In genomic region chr7:92806512-92807188, GRCm38 (mm10) we compare ENCODE assay signal across 10 mouse cellular contexts.
DNase-seq lines count a peak whose midpoint lies in the region; ATAC-seq and TF ChIP-seq lines count a peak whose summit lies in the region.
"Had no signal": no experiment of that assay in that cellular context is flagged by ENCODE, and none has a peak within 500 bp of the region (broad histone marks: within the 10 kb centered on the region; RNA-seq: fewer than 3 reads in every experiment).

No protein-coding gene starts in this region.

- no peaks in the 10 kb centered on the region for H3K36me3 ChIP-seq in forebrain, embryonic 16.5 days (ENCODE audit: control insufficient read depth, insufficient read depth)
- no peaks in the 10 kb centered on the region for H3K36me3 ChIP-seq in stomach, postnatal 0 days (ENCODE audit: control insufficient read depth, insufficient read depth, low read length)

- peak; percentile 37 to 47 for DNase-seq in layer of hippocampus, postnatal 10 days (ENCODE audit: low spot score in 2 of 2)
- DNase-seq in layer of hippocampus, adult 9-10 months (ENCODE audit: low spot score), result no peak
- DNase-seq in cerebellum, adult 9-11 months, result peak; percentile 56
- peak; percentile 24 for DNase-seq in retina, embryonic 14.5 days (ENCODE audit: low spot score)
- DNase-seq in urinary bladder, adult 18-20 months (ENCODE audit: low spot score in 2 of 2), result no peak
- DNase-seq in lung, postnatal 14 days, result no peak
- no peak for DNase-seq in stomach, postnatal 0 days (ENCODE audit: low spot score)
- DNase-seq: lung, adult 18-20 months had no signal

- H3K4me2 ChIP-seq in forebrain, embryonic 16.5 days (ENCODE audit: low read length), result no peak overlapping the region
- no peak overlapping the region for H3K4me2 ChIP-seq in stomach, postnatal 0 days (replicated peaks; ENCODE audit: low read depth)
- H3K4me2 ChIP-seq: embryonic facial prominence, embryonic 13.5 days had no signal

- WGBS in forebrain, embryonic 16.5 days, result 33% methylated on average over 15 of the region's 15 CpGs
- WGBS in stomach, postnatal 0 days, result 40% methylated on average over 15 of the region's 15 CpGs

- no peak overlapping the region for H3K27ac ChIP-seq in forebrain, embryonic 16.5 days (ENCODE audit: low read length)
- H3K27ac ChIP-seq in stomach, postnatal 0 days (replicated peaks), result no peak overlapping the region
- H3K27ac ChIP-seq: embryonic facial prominence, embryonic 13.5 days had no signal

- no peak overlapping the region for H3K9ac ChIP-seq in forebrain, embryonic 16.5 days (replicated peaks; ENCODE audit: low read depth, low read length)
- no peak overlapping the region for H3K9ac ChIP-seq in stomach, postnatal 0 days (ENCODE audit: low read length)
- H3K9ac ChIP-seq: embryonic facial prominence, embryonic 13.5 days had no signal

- no peak overlapping the region for H3K4me3 ChIP-seq in forebrain, embryonic 16.5 days (replicated peaks; ENCODE audit: low read length)
- H3K4me3 ChIP-seq in stomach, postnatal 0 days (ENCODE audit: low read depth, low read length), result no peak overlapping the region
- H3K4me3 ChIP-seq: embryonic facial prominence, embryonic 13.5 days had no signal

- peak; percentile 28; the same call in 1 of the 2 replicates for ATAC-seq in forebrain, embryonic 16.5 days
- ATAC-seq in stomach, postnatal 0 days (ENCODE audit: low FRiP score, low TSS enrichment), result no peak

- no peak for TF ChIP-seq CTCF in stomach, postnatal 0 days (IDR thresholded peaks at IDR 0.05; ENCODE audit: low read depth)

- H3K9me3 ChIP-seq in forebrain, embryonic 16.5 days (ENCODE audit: control insufficient read depth, low read length), result no peaks in the 10 kb centered on the region
- H3K9me3 ChIP-seq in stomach, postnatal 0 days (ENCODE audit: control insufficient read depth, low read length), result no peaks in the 10 kb centered on the region
- H3K9me3 ChIP-seq: embryonic facial prominence, embryonic 13.5 days had no signal

- H3K4me1 ChIP-seq in forebrain, embryonic 16.5 days (replicated peaks; ENCODE audit: control insufficient read depth, insufficient read depth, low read length), result peaks cover 8% of the 10 kb centered on the region; the same call in 1 of the 2 replicates
- no peaks in the 10 kb centered on the region; the same call in 1 of the 2 replicates for H3K4me1 ChIP-seq in stomach, postnatal 0 days (replicated peaks; ENCODE audit: control insufficient read depth, insufficient read depth)

- H3K27me3 ChIP-seq in forebrain, embryonic 16.5 days (replicated peaks; ENCODE audit: control insufficient read depth, insufficient read depth, low read length), result no peaks in the 10 kb centered on the region
- no peaks in the 10 kb centered on the region for H3K27me3 ChIP-seq in stomach, postnatal 0 days (ENCODE audit: control insufficient read depth, insufficient read depth, low read length)
- H3K27me3 ChIP-seq: embryonic facial prominence, embryonic 13.5 days had no signal

- no peak for TF ChIP-seq EP300 in stomach, postnatal 0 days (optimal IDR thresholded peaks at IDR 0.05)

Comparison
In these comparisons a context has a peak if more than half of its experiments do, and no peak if none do; other contexts are left out.
1. DNase-seq: peak in layer of hippocampus, postnatal 10 days (2 of 2), cerebellum, adult 9-11 months (single experiment) and retina, embryonic 14.5 days (single experiment); none in layer of hippocampus, adult 9-10 months (single experiment), urinary bladder, adult 18-20 months (0 of 2), lung, postnatal 14 days (single experiment) and stomach, postnatal 0 days (single experiment).